Mouse (Mus musculus): ENCODE results near the gene Capn12.

- TF ChIP-seq MAFK (IDR thresholded peaks at IDR 0.05; ENCODE audit: insufficient read depth, low read depth, low read length), result no peak
- TF ChIP-seq CHD2 (IDR thresholded peaks at IDR 0.05; ENCODE audit: low read depth, low read length), result no peak
- TF ChIP-seq ZC3H11A (IDR thresholded peaks at IDR 0.05; ENCODE audit: borderline replicate concordance, low read depth, low read length), result no peak
- TF ChIP-seq ZNF384 (IDR thresholded peaks at IDR 0.05; ENCODE audit: low read depth, low read length), result no peak
Measured at GRCm38 (mm10) chr7:28850642-28851041, 30.6 kb upstream of the Capn12 start.

Measured in ES-E14 (cell line).